Mouse (Mus musculus) adrenal gland, adult 18-20 months (tissue): Measurements from ENCODE around the gene Cpne9. TPM values are rescaled to one million over a fixed set of nuclear protein-coding genes. Genes with fewer than 3 reads are reported as not detected.
"Not testable (repeated sequence)": the region's sequence is repeated elsewhere in the genome, so short reads cannot be mapped to it uniquely, and the experiment has no call there.

Source experiments
- DNase-seq, 2 experiments: peaks; one replicate each; pipeline ENCODE4 v3.0.0; 2021 to 2022; ENCODE audit warnings: low spot score in 2 of 2
- total RNA-seq, 2 experiments: library from RNA; stranded (reverse); gene quantifications; 1 replicate in 1 of 2; 2 replicates in 1 of 2; pipeline ENCODE4 v1.2.3; 2021

The Cpne9 gene
- total RNA-seq, 2 experiments from 2014 or later: 2.8 to 4.4 TPM

DNA sequence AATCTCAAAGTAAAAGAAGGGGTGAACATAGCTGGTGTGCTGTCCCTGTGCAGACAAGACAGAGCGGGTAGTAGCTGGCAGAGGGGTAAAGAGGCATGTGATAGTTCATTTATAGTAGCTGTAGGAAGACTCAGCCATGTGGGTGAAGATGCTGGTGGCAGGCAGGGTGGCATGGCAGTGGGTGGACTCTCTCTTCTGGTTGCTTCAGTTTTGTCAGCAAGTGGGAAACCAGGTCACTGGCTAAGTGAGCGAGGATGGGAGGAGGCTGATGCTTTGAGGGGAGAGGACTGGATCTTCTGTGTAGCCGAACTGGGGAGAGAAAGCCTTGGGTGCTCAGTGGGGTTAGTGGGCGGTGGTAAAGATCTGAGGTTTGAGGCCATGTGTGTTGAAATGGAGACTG is 5.1 kb downstream of the Cpne9 start:
- DNase-seq: no peak

DNA sequence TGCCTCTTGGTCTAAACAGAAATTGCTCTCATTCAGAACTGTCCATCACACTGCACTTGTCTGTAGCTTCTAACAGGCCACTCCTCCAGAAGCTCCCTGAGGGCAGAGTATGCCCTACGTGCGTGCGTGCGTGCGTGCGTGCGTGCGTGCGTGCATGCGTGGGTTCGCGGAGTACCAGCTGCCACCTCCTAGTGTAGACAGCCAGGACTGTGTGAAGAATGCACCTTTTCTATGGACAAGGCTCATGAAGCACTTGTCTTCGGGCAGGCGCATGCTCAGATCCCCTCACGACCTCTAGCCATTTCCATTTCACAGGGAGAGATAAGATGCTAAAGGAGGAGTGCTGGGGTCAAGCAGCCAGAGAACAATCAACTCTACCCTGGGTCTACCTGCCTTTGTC is 7.2 kb downstream of the Cpne9 start:
- DNase-seq: no peak

DNA sequence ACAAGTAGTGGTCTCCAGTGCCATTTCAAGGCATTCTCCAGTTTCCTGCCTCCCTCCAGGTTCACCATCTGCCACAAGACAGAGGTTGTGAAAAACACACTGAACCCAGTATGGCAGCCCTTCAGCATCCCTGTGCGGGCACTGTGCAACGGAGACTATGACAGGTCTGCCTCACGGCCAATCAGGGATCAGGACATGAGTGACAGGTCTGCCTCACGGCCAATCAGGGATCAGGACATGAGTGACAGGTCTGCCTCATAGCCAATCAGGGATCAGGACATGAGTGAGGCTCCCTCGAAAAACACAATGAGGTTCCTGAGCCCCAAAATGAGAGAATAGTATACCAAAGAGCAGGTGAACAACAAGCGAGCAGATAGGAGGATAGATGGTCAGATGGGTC is 8.2 kb downstream of the Cpne9 start:
- DNase-seq: no peak

DNA sequence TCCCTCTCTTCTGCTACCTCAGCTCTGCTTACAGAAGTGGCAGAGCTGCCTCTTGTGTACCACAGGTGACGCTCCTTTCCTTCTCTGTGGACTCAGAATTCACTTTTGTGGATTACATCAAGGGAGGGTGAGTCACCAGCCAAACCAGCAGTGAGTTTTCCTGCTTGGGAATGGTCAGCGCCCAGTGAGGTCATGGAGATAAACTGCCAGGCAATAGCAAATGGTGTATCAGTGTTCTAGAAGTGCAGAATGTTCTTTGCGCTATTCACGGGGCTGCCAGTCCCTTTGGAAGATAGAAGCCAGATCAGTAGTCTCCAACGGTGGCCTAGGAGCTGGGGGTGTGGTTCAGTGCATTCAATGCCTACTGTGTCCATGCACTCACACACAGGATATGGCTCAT is 10.8 kb downstream of the Cpne9 start:
- no peak for DNase-seq

DNA sequence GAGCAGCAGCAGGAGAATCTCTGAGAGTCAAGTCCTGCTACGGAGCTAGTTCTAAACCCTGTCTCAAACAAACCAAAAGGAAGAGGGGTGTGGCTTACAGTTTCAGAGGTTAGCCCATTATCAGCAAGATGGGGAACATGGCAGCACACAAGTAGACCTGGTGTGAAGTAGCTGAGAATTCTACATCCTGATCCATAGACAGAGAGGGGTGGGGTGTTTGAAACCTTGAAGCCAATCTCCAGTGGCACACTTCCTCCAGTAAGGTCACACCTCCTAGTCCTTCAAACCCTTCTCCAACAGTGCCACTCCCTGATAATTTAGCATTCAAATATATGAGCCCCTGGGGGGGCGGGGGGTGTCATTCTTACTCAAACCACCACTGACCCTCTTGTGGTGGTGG is 13.9 kb downstream of the Cpne9 start:
- no peak for DNase-seq

DNA sequence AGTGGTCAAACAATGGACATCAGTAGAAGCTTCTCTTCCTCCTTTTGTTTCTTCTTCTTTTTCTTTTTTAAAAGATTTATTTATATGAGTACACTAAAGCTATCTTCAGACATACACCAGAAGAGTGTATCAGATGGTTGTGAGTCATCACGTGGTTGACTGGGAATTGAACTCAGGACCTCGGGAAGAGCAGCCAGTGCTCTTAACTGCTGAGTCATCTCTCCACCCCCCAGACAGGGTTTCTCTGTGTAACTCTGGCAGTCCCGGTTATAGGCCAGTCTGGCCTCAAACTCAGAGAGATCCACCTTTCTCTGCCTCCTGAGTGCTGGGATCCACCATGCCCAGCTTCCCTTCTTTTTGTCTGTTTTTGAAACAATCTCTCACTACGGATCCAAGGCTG is 14.5 kb downstream of the Cpne9 start:
- DNase-seq: no peak

DNA sequence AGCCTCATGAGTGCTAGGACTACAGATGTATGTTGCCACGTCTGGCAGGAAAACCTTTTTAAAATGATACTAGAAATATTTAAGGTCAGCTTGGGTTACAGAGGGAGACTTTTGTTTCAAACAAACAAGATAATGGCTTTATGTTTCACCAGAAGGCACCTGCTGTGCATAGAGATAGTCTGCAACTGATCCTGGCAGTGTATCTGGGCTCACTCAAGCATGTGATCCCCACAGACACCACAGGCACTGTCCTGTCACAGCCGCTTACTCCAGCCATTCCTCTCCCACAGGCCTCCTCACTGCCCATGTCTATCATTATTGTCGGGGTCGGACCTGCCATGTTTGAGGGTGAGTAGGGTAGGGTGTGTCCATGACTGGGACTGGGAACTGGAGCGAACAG is 19.2 kb downstream of the Cpne9 start:
- no peak for DNase-seq

DNA sequence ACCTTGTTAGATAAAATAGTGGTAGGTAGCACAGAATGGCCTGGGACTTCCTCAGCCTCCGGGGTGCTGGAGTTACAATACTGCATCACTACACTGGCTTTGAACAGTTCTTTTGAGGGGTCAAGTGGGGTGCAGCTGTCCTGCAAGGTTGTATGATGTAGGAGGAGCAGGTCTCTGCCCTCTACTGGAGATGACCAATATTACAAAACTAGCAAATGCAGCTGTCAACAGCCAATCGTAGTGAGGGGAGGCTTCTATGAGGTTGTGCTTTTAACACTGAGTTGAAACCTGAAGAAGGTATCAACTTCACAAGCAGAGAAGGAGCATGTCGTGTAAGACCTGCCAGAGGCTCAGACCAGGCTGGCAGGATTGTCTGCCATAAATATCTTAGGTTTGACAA is 20.2 kb downstream of the Cpne9 start:
- DNase-seq: no peak

DNA sequence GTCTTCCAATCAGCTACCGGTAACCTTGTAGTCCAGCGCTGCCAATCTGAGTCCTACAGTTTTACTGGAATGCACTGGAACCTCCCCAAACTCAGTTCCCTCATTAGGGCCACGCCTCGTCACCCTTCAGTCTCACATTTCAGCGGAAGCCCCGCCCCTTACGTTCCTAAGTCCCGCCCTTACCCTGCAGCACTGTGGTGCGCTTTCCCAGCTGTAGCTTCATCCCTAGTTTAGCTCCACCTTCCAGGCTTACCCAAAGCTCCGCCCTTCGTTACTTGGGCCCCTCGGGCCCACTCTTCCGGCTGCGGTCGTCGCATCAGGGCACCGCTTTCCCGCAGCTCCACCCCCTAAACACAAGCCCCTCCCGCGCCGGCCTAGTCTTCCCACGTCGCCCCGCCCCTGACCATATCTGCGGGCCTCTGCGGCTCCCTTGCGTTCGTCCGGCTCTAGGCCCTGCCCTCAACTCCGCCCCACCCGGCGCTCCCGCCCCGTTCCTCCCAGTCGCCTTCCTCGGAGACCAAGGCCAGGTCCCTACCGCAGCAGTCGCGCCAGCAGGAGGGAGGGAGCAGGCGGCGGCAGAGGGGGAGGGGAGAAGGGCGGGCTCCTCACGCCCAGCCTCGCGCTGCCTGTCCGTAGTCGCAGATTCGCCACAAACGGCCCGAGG is 24.3 kb downstream of the Cpne9 start:
- DNase-seq: peak; percentile 97 to 98

DNA sequence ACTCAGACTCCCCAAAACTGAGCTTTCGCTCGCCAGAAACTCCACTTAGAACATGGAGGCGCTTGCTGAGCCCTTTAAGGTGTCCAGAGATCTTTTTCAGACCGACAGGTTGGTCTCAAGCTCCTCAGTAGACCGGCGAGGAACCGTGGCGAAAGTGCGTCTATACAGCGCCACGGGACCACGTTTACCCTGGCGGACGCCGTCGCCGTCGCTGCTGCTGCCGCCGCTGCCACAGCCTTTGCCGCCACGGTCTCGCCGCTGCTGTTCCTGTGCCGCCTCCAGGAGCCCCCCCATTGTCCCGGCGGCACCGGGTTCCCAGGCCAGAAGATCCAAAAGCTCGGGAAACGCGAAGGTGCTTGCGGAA is 24.9 kb downstream of the Cpne9 start, which contains the start of gene Brpf1:
TSS of gene Brpf1 (plus strand) at position 152 of the 364 bp plus-strand sequence.
- DNase-seq: no peak

DNA sequence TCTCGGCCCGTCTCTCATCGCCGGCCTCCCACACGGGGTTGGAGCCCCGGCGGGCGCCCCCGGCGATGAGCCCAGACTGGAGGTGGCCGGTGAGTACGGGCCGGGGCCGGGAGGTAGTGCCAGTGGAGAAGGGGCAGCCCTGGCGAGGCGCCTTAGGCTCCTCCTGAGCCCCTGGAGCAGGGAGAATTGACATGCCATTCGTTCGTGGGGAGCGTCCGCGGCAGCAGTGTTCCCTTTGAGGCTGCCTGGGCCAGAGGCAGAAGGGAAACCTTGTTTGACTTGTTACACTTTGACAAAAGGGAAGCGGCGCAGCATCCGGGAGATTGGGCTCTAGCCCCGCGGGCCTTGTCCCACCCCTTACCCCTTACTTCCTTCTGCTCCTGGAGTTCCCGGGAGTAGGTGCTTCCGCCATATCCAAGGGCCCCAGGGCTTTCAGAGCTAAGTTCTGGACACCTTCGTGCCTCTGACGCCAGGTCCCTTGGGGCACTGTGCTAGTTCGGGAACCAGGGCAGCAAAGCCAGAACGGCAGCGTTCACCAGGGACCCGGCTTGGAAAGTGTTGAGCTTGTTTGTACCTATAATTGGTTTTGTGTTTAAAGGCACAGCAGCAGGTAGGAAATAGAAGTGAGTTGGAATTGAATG is 25.5 kb downstream of the Cpne9 start:
- peak in 1 of 2 experiments; percentile 47 for DNase-seq

DNA sequence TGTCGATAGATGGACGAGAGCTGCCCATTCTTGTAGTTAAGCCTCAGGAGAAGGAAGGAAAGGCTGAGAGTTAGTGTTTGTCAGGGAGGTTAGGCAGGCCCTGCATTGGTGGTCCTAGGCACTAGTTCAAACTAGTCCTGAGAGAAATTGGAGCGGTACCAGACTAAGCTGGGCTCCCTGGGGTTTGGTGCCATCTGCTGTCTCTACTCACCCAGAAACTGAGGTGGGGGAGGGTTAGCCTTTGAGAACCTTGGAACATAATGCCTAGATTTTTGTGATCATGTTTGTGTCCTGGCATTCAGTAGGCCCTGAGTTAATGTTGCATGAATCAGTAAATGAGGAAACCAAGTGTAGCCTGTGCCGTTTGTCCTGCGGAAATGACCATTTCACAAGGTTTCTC is 26.0 kb downstream of the Cpne9 start:
- DNase-seq: peak in 1 of 2 experiments; percentile 24

DNA sequence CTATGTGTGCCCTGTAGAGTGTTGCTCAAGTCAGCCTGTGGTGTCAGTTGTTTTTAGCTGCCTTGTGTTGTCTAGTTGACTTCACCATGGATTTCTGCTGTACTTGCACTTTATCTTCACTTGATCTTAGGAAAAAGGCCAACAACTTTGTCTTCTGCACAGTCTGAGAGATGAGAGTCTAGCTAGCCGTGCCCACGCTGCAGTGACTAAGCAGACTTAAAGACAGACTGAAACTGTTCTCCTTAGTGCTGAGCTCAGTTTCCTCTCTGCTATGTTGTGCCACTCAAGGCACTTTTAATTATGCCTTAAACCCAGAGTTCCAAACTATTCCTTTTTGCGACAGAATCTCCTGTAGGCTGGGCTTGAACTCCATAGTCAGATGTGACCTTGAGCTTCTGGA is 33.9 kb downstream of the Cpne9 start:
- no peak for DNase-seq

DNA sequence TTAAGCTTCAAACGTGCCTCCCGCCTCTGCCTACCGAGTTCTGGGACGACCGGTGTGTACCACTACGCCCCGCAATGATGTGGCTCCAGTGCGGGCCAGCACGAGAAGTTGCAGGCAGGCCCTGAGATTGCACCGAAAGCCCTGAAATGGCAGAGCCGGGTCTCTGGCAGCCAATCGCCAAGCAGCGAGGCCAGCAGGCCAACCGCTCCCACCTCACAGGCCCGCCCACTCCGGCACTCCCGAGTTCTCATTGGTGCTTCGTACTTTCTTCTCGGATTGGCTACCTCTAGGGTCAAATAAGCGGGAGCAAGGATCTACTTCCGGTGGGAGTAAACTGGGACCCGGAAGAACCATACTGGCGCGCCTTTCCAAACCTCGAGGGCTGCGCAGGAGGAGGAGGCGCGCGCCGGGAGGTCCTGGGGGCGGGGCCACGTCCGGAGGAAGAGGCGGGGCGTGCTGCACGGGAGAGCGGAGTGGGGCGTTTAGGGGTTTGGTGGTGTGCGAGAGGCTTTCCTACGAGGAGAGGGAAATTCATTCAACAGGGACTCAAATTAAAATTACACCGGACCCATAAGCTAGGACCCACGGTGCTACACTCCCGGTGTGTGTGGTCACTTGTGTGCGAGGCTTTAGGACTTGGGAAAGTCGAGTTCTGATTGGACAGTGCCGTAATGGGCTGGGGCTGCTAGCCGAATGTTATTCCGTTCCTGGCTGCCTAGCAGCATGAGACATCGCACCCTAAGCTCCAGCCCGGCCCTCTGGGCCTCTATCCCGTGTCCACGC is 44.6 kb downstream of the Cpne9 start, which contains the start of gene Ogg1:
TSS of gene Ogg1 (plus strand) at position 440 of the 783 bp plus-strand sequence.
- DNase-seq: peak; percentile 91 to 94

DNA sequence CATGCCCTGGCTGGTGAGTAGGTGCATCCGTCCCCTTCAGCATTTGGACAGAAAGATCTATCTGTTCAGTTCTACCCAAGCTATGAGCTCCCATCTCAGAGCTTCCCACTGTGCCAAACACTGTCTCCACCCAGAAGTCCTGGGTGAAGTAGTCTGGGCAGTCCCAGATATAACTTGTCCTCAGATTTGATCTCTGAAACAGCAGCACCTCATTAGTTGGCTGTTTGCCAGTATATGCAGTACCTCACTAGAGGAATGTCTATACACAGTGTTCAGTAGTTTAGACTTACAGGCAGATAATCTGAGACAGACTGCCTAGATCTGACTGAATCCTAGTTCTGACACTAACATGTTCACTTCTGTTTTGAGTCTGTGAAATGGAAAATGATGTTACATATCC is 47.3 kb downstream of the Cpne9 start:
- no peak for DNase-seq

DNA sequence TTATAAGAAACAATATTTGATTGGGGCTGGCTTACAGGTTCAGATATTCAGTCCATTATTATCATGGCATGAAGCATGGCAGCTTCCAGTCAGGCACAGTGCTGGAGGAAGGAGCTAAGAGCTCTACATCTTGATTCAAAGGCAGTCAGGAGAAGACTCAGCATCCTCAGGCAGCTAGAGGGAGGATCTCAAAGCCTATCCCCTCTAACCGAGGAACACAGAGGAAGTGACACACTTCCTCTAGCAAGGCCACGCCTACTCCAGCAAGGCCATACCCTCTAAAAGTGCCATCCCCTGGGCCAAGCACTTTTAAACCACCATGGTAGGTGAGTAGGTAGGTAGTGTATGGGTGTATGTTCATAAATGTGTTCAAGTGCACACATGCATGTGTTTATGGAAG is 48.4 kb downstream of the Cpne9 start:
- DNase-seq: no peak

DNA sequence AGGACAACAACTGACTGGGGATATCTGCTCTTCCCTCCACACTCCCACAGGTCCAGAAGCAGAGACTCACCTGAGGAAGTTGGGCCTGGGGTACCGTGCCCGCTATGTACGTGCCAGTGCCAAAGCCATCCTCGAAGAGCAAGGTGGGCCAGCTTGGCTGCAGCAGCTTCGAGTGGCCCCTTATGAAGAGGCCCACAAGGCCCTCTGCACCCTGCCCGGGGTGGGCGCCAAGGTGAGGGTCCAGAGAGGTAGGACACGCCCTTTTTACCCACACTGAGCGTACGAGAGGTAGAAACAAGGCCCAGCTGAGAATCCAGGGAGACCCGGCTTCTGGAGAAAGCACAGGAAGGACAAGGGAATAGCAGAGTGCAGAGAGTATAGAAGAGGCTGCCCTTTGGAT is 49.6 kb downstream of the Cpne9 start:
- DNase-seq: no peak

DNA sequence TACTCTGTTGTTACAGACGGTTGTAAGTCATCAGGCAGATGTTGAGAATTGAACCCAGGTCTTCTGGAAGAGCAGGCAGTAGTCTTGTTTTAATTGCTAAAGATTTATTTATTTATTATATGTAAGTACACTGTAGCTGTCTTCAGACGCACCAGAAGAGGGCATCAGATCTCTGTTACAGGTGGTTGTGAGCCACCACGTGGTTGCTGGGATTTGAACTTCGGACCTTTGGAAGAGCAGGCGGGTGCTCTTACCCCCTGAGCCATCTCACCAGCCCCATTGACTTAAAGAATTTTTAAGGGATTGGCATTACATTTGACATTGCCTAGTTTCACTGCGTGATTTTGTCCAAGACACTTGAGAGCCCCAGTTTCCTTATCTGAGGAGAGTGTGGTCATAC is 50.6 kb downstream of the Cpne9 start:
- not testable (repeated sequence) for DNase-seq

DNA sequence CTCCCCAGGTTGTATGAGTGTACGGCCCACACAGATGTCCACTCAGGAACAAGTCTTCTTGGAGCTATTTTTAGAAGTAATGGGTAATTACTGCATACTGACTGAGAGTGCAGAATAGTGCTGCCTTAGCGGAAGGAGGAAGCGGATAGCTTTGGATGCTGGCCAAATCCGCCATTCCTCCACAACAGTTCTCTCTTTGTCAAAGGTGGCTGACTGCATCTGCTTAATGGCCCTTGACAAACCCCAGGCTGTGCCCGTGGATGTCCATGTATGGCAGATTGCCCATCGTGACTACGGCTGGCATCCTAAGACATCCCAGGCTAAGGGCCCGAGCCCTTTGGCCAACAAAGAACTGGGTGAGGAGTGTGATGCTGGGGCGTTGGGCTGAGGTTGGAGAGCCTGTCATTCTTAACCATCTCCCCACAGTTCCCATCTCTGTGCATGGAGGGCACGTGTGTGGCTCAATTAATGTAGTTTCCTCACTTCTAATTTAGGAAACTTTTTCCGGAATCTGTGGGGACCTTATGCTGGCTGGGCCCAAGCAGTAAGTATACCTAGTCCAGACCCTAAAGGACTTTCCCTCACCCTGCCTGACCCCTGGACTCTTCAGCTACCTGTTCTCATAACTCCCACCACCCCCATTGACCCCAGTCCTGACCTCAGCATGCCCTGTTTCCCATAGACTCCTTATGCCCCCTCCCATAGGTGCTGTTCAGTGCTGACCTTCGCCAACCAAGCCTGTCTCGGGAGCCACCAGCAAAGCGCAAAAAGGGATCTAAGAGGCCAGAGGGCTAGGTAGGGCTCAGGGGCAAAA is 51.2 kb downstream of the Cpne9 start:
- no peak for DNase-seq

DNA sequence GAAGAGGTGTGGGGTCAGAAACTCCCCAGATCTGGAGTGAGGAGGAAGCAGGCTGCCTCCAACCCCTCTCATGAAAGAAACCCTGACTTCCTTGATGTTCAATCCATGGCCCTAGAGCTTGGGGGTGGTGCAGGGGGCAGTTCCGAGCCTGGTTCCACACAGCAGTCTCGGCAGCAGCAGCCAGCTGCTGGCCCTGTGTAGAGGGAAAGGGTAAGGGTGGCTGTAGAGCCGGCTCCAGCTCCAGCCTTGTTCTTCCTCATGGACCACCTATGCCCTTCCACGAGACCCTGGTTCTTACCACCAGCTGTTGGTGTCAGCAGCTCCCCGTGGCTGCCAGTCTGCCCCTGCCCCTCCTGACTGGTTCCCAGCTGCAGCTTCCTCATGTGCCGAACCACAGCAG is 52.1 kb downstream of the Cpne9 start:
- no peak for DNase-seq

DNA sequence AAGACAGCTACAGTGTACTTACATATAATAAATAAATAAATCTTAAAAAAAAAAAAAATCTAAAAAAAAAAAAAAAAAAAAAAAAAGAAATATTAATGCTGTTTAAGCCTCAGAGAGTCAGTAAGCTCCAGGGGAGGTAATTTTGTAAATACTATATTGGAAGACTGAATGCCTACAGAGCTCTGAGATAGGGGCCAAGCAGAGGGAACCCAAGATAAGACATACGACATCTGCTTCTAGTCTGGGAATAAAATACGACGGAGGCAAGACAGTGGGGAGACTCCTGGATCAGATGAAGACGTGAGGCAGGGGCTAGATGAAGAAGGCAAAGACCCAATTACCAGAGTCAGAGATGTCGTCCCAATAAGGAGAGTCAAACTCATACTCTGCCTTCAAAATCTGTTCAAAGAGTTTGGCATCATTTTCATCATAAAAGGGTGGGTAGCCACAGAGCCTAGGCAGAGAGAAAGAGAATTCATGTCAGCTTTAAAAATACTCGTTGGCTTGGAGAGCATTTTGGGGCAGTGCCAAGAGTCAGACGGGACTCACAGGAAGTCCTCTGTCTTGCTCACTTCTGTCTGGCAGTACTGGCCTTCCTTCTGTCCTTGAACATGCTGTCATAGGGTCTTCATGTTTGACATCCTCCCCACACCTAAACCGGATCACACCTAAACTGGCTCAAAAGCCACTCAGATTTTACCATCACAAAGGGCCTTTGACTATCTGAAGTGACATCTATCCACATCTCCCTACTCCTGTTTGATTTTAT is 54.9 kb downstream of the Cpne9 start:
- peak in 1 of 2 experiments; percentile 44 for DNase-seq
